8 mouse cellular contexts compared by ENCODE assay signal in the genomic region with DNA sequence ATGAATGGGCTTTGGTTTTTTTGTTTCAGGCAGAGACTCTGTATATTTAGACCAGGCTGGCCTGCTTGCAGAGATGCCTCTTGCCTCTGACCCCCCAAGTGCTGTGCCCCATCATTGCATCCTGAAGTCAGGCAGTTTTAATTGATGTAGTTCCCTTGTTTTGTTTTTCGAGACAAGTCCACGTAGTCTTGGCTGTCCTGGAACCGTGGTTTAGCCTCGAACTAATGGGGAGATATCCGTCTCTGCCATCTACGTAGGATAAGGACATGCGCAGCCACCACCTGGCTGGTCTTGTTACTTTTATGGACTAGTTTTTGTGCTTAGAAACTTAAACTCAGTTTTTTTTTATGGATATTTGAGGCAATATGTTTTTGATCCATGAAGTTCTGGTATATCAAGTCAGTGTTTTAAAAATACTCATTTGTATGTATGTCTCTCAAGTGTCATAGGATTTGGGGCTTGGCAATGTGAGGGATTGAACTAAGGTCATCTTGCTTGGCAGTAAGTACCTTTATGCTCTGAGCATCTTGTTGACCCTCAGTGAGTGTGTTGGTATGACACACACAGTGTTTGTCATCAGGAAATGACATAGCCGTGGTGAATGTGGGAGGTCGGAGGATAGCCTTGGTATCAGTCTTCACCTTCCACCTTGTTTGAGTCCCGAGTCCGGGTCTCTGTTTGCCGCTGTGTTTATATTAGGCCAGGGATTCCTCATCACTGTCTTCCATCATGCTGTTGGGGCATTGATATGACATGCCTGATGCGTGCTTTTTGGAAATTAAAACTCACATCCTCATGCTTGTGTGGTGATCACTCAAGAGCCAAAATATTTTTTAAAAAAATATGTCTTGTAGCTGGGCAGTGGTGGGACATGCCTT. TPM values are rescaled to one million over a fixed set of nuclear protein-coding genes. Genes with fewer than 3 reads are reported as not detected.
DNase-seq lines count a peak whose midpoint lies in the region; ATAC-seq and TF ChIP-seq lines count a peak whose summit lies in the region.

No protein-coding gene starts in this region.

- peaks cover 16% of the 10 kb centered on the region for H3K4me1 ChIP-seq in heart, embryonic 15.5 days (replicated peaks)
- 0 out of 2 replicates have a peak, but pooled peaks cover 6% of the 10 kb centered on the region for H3K4me1 ChIP-seq in forebrain, postnatal 0 days (ENCODE audit: insufficient read depth)

- no peaks in the 10 kb centered on the region for H3K9me3 ChIP-seq in heart, embryonic 15.5 days (replicated peaks)
- H3K9me3 ChIP-seq in forebrain, postnatal 0 days (ENCODE audit: low read length): no peaks in the 10 kb centered on the region

- no peak for ATAC-seq in heart, embryonic 15.5 days (replicated peaks; ENCODE audit: insufficient number of reproducible peaks, insufficient read depth, low FRiP score, low read depth)
- no peak for ATAC-seq in forebrain, postnatal 0 days
- no peak for ATAC-seq in activated CD4-positive, CD25-positive, alpha-beta regulatory T cell, adult 4 months

- intact Hi-C loops in heart, postnatal 36 days (cut with DNase I): loop anchor here (2.0 kb wide), 2 partner anchors 30 to 80 kb away; a partner anchor contains a TSS

- peak overlapping the region; percentile 96 for H3K4me3 ChIP-seq in heart, embryonic 15.5 days
- H3K4me3 ChIP-seq in forebrain, postnatal 0 days (ENCODE audit: low read depth, low read length): peak overlapping the region; percentile 96
- H3K4me3 ChIP-seq in macrophage (ENCODE audit: inconsistent target): peak overlapping the region; percentile 96

- H3K36me3 ChIP-seq in heart, embryonic 15.5 days: peaks cover 35% of the 10 kb centered on the region
- peaks cover 28% of the 10 kb centered on the region for H3K36me3 ChIP-seq in forebrain, postnatal 0 days (ENCODE audit: insufficient read depth)
- peaks cover 22% of the 10 kb centered on the region for H3K36me3 ChIP-seq in macrophage (ENCODE audit: inconsistent target)

- TF ChIP-seq CTCF in forebrain, postnatal 0 days (IDR thresholded peaks at IDR 0.05; ENCODE audit: low read depth): no peak

- peak overlapping the region; percentile 100 for H3K9ac ChIP-seq in heart, embryonic 15.5 days
- peak overlapping the region; percentile 98 for H3K9ac ChIP-seq in forebrain, postnatal 0 days

- H3K27me3 ChIP-seq in heart, embryonic 15.5 days: no peaks in the 10 kb centered on the region
- H3K27me3 ChIP-seq in forebrain, postnatal 0 days (ENCODE audit: insufficient read depth, low read length): no peaks in the 10 kb centered on the region

- peak overlapping the region; percentile 76 for H3K4me2 ChIP-seq in heart, embryonic 15.5 days
- peak overlapping the region; percentile 77 for H3K4me2 ChIP-seq in forebrain, postnatal 0 days (ENCODE audit: low read depth)

- peak overlapping the region; percentile 99 for H3K27ac ChIP-seq in heart, embryonic 15.5 days
- peak overlapping the region; percentile 99 for H3K27ac ChIP-seq in forebrain, postnatal 0 days (ENCODE audit: low read depth, low read length)
- H3K27ac ChIP-seq in macrophage: peak overlapping the region; percentile 83

- DNase-seq in heart, postnatal 36 days: no peak
- DNase-seq in MEL-GATA-1-ER (ENCODE audit: extremely low read depth, low read depth): peak; percentile 19
- no peak for DNase-seq in forebrain, postnatal 0 days
- no peak for DNase-seq in cerebellum, postnatal 10 days
- no peak for DNase-seq in spleen, adult 18-20 months

- H3K79me2 ChIP-seq in macrophage (ENCODE audit: inconsistent target): peaks cover 60% of the 10 kb centered on the region

- WGBS in heart, embryonic 15.5 days: 22% methylated on average over 13 of the region's 13 CpGs
- 53% methylated on average over 13 of the region's 13 CpGs for WGBS in forebrain, postnatal 0 days
- 45% methylated on average over 13 of the region's 13 CpGs for WGBS in macrophage (ENCODE audit: missing documents)

RNA-seq across cellular contexts. Expression of a gene that starts 1.4 kb away (rescaled TPM):
- 61.3 and 69.2 TPM in 2 replicates for polyA plus RNA-seq in heart, embryonic 15.5 days (2015; fragmentation: Nextera tagmentation; extraction: Ambion mirVana)
- total RNA-seq in heart, postnatal 36 days (2021): 10 to 100 TPM; 27.4 to 30.8 TPM
- total RNA-seq in forebrain, postnatal 0 days (2014; rRNA removed): 80.4 and 93.3 TPM in 2 replicates
- 45.9 and 55.1 TPM in 2 replicates for polyA plus RNA-seq in forebrain, postnatal 0 days (2015; fragmentation: Nextera tagmentation; extraction: Ambion mirVana)
- total RNA-seq in macrophage (2018; cell fraction: chromatin; rRNA removed): 100 to 1,000 TPM; 198 to 376 (median 277) TPM
- total RNA-seq in macrophage (2018; cell fraction: cytosol; rRNA removed): 10 to 100 TPM; 20.0 to 34.1 (median 23.1) TPM
- total RNA-seq in macrophage (2018; cell fraction: nucleus; rRNA removed): 100 to 1,000 TPM; 123 to 220 (median 167) TPM
- 23.7 to 38.1 TPM (median 25.0 TPM) in 3 replicates for polyA plus RNA-seq in macrophage (2018)
- polyA plus RNA-seq in activated CD4-positive, CD25-positive, alpha-beta regulatory T cell, adult 4 months (2017; shearing (Covaris generic)): 10 to 100 TPM; 43.2 to 46.4 TPM

RNA-seq across cellular contexts. Expression of a gene that starts 29.7 kb away (rescaled TPM):
- polyA plus RNA-seq in heart, embryonic 15.5 days (2015; fragmentation: Nextera tagmentation; extraction: Ambion mirVana): 49.9 and 55.5 TPM in 2 replicates
- total RNA-seq in heart, postnatal 36 days (2021): 10 to 100 TPM; 91.0 to 99.6 TPM
- 58.2 and 61.2 TPM in 2 replicates for total RNA-seq in forebrain, postnatal 0 days (2014; rRNA removed)
- 54.9 and 62.3 TPM in 2 replicates for polyA plus RNA-seq in forebrain, postnatal 0 days (2015; fragmentation: Nextera tagmentation; extraction: Ambion mirVana)
- total RNA-seq in macrophage (2018; cell fraction: chromatin; rRNA removed): 10 to 100 TPM; 12.0 to 87.7 (median 38.8) TPM
- total RNA-seq in macrophage (2018; cell fraction: cytosol; rRNA removed): 100 to 1,000 TPM in 1 of 26 experiments, 10 to 100 TPM in 25; 33.3 to 101 (median 76.8) TPM
- 10 to 100 TPM; 17.8 to 72.3 (median 36.9) TPM for total RNA-seq in macrophage (2018; cell fraction: nucleus; rRNA removed)
- 63.4 to 99.3 TPM (median 90.4 TPM) in 3 replicates for polyA plus RNA-seq in macrophage (2018)
- 10 to 100 TPM; 36.5 to 43.2 TPM for polyA plus RNA-seq in activated CD4-positive, CD25-positive, alpha-beta regulatory T cell, adult 4 months (2017; shearing (Covaris generic))

RNA-seq across cellular contexts. Expression of a gene that starts 34.0 kb away (rescaled TPM):
- not detected in 2 replicates for polyA plus RNA-seq in heart, embryonic 15.5 days (2015; fragmentation: Nextera tagmentation; extraction: Ambion mirVana)
- under 1 TPM in 1 of 2 experiments, not detected in 1; 0.22 TPM for total RNA-seq in heart, postnatal 36 days (2021)
- not detected in 2 replicates for total RNA-seq in forebrain, postnatal 0 days (2014; rRNA removed)
- not detected in 2 replicates for polyA plus RNA-seq in forebrain, postnatal 0 days (2015; fragmentation: Nextera tagmentation; extraction: Ambion mirVana)
- not detected for total RNA-seq in macrophage (2018; cell fraction: chromatin; rRNA removed)
- total RNA-seq in macrophage (2018; cell fraction: cytosol; rRNA removed): not detected
- total RNA-seq in macrophage (2018; cell fraction: nucleus; rRNA removed): not detected
- not detected in 3 replicates for polyA plus RNA-seq in macrophage (2018)
- polyA plus RNA-seq in activated CD4-positive, CD25-positive, alpha-beta regulatory T cell, adult 4 months (2017; shearing (Covaris generic)): not detected
